Mouse (Mus musculus) gastrocnemius, postnatal 4 days (tissue): ENCODE results near the gene Slc15a4. TPM values are rescaled to one million over a fixed set of nuclear protein-coding genes. Genes with fewer than 3 reads are reported as not detected.

Experiments
- DNase-seq, 2 experiments: peaks; one replicate each; pipeline ENCODE4 v3.0.0; 2021 to 2022; ENCODE audit warnings: low spot score in 2 of 2, mixed read lengths in 2 of 2
- total RNA-seq, 2 experiments: library from RNA; stranded (reverse); gene quantifications; 2 replicates each; pipeline ENCODE4 v1.2.3; 2021

Gene Slc15a4
- total RNA-seq, 2 experiments from 2014 or later, result 14.3 to 20.1 TPM

GRCm38 (mm10) chr5:127548136-127548535 lies 84.6 kb downstream of the Slc15a4 start:
- DNase-seq, result no peak

- DNase-seq, result no peak
Observed at GRCm38 (mm10) chr5:127546585-127546991, 86.1 kb downstream of the Slc15a4 start.

Other genes starting within 250 kb of the Slc15a4 start
- gene Glt1d1, start 635 bp downstream of the Slc15a4 start, total RNA-seq, result not detected